Comparison of ENCODE assay signal across 12 mouse cellular contexts in the genomic region with DNA sequence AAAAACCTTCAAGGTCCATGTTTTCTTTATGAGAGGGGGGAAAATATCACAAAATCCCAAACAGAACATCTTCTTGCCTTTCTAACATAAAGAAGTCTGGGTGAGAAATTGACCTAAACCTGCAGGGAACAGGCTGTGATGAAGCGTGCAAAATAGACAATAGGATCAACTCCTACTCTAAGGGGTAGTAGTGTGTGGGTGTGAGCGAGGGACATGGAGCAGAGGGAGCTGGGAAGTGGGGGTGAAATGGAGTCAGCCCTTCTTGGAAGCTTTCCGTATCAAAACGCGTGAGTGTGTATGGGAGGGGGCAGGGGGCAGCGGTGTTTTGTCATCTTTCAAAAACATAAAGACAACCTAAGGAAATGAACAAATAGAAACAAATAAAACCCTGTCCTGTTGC. TPM values are rescaled to one million over a fixed set of nuclear protein-coding genes. Genes with fewer than 3 reads are reported as not detected.
DNase-seq lines count a peak whose midpoint lies in the region; ATAC-seq and TF ChIP-seq lines count a peak whose summit lies in the region.
"Had no signal": no experiment of that assay in that cellular context is flagged by ENCODE, and none has a peak within 500 bp of the region (broad histone marks: within the 10 kb centered on the region; RNA-seq: fewer than 3 reads in every experiment).

No protein-coding gene starts in this region.

- DNase-seq in heart, postnatal 25 days (ENCODE audit: low spot score) = no peak
- DNase-seq in brain, adult 2 months (ENCODE audit: low read depth, low spot score) = peak; percentile 51
- DNase-seq in forebrain, embryonic 14.5 days (ENCODE audit: low spot score) = no peak
- no peak for DNase-seq in midbrain, embryonic 10.5 days (ENCODE audit: low spot score)
- DNase-seq in liver, postnatal 0 days = no peak
- no peak for DNase-seq in left cerebral cortex, postnatal 14 days (ENCODE audit: low spot score in 2 of 2)
- no peak for DNase-seq in embryo, embryonic 10 days (ENCODE audit: low spot score)
- DNase-seq: cerebellum, adult 8-10 months; gastrocnemius, postnatal 10 days had no signal

- H3K36me3 ChIP-seq in heart, embryonic 15.5 days = no peaks in the 10 kb centered on the region
- H3K36me3 ChIP-seq in forebrain, embryonic 14.5 days (ENCODE audit: control insufficient read depth, insufficient read depth, low read length) = no peaks in the 10 kb centered on the region
- H3K36me3 ChIP-seq in midbrain, embryonic 10.5 days = no peaks in the 10 kb centered on the region
- H3K36me3 ChIP-seq in liver, postnatal 0 days (replicated peaks; ENCODE audit: insufficient read depth, low read length) = no peaks in the 10 kb centered on the region

- no peak for ATAC-seq in heart, embryonic 15.5 days (replicated peaks; ENCODE audit: insufficient number of reproducible peaks, insufficient read depth, low FRiP score, low read depth)
- ATAC-seq in forebrain, embryonic 14.5 days = no peak
- no peak for ATAC-seq in liver, postnatal 0 days

- H3K4me3 ChIP-seq in heart, embryonic 15.5 days = peak overlapping the region; percentile 48
- no peak overlapping the region; the same call in 1 of the 2 replicates for H3K4me3 ChIP-seq in forebrain, embryonic 14.5 days (ENCODE audit: low read depth, low read length)
- H3K4me3 ChIP-seq in midbrain, embryonic 10.5 days = peak overlapping the region; percentile 62
- no peak overlapping the region for H3K4me3 ChIP-seq in liver, postnatal 0 days (ENCODE audit: low read depth, low read length)

- H3K4me1 ChIP-seq in heart, embryonic 15.5 days (replicated peaks) = peaks cover 9% of the 10 kb centered on the region; the same call in 1 of the 2 replicates
- H3K4me1 ChIP-seq in forebrain, embryonic 14.5 days (ENCODE audit: control insufficient read depth, insufficient read depth, low read length) = no peaks in the 10 kb centered on the region
- peaks cover 16% of the 10 kb centered on the region for H3K4me1 ChIP-seq in midbrain, embryonic 10.5 days
- H3K4me1 ChIP-seq in liver, postnatal 0 days (ENCODE audit: insufficient read depth) = no peaks in the 10 kb centered on the region

- WGBS in heart, embryonic 15.5 days = 48% methylated on average over 6 of the region's 6 CpGs
- WGBS in forebrain, embryonic 14.5 days = 29% methylated on average over 6 of the region's 6 CpGs
- 26% methylated on average over 6 of the region's 6 CpGs for WGBS in midbrain, embryonic 10.5 days
- 55% methylated on average over 6 of the region's 6 CpGs for WGBS in liver, postnatal 0 days (ENCODE audit: insufficient replicate concordance)

- peak overlapping the region; percentile 75 for H3K4me2 ChIP-seq in heart, embryonic 15.5 days
- peak overlapping the region; percentile 94 for H3K4me2 ChIP-seq in forebrain, embryonic 14.5 days (ENCODE audit: low read length)
- H3K4me2 ChIP-seq in liver, postnatal 0 days (ENCODE audit: low read depth, low read length) = no peak overlapping the region

- TF ChIP-seq EP300 in liver, postnatal 0 days (IDR thresholded peaks at IDR 0.05; ENCODE audit: low read depth) = no peak

- intact Hi-C loops in heart, postnatal 25 days (cut with DNase I) = no loop called here
- intact Hi-C loops in left cerebral cortex, postnatal 14 days (cut with DNase I) = no loop called here

- no peak overlapping the region for H3K27ac ChIP-seq in heart, embryonic 15.5 days
- no peak overlapping the region for H3K27ac ChIP-seq in forebrain, embryonic 14.5 days (ENCODE audit: low read depth, low read length)
- H3K27ac ChIP-seq in midbrain, embryonic 10.5 days (replicated peaks) = no peak overlapping the region
- no peak overlapping the region for H3K27ac ChIP-seq in liver, postnatal 0 days (ENCODE audit: low read depth)

- peaks cover 19% of the 10 kb centered on the region for H3K27me3 ChIP-seq in heart, embryonic 15.5 days
- 0 out of 2 replicates have a peak, but pooled peaks cover 4% of the 10 kb centered on the region for H3K27me3 ChIP-seq in forebrain, embryonic 14.5 days (replicated peaks; ENCODE audit: control insufficient read depth, insufficient read depth, low read length)
- peaks cover 33% of the 10 kb centered on the region for H3K27me3 ChIP-seq in midbrain, embryonic 10.5 days (ENCODE audit: low read depth, poor library complexity, severe bottlenecking)
- 0 out of 2 replicates have a peak, but pooled peaks cover 9% of the 10 kb centered on the region for H3K27me3 ChIP-seq in liver, postnatal 0 days (ENCODE audit: insufficient read depth, low read length)

- TF ChIP-seq CTCF in liver, postnatal 0 days (IDR thresholded peaks at IDR 0.05; ENCODE audit: low read depth) = no peak

- H3K9me3 ChIP-seq in heart, embryonic 15.5 days (replicated peaks) = no peaks in the 10 kb centered on the region
- no peaks in the 10 kb centered on the region for H3K9me3 ChIP-seq in forebrain, embryonic 14.5 days (replicated peaks; ENCODE audit: control insufficient read depth, low read length)
- H3K9me3 ChIP-seq in midbrain, embryonic 10.5 days (replicated peaks) = no peaks in the 10 kb centered on the region
- H3K9me3 ChIP-seq in liver, postnatal 0 days (ENCODE audit: low read length) = no peaks in the 10 kb centered on the region

- no peak overlapping the region for H3K9ac ChIP-seq in heart, embryonic 15.5 days
- no peak overlapping the region; the same call in 1 of the 2 replicates for H3K9ac ChIP-seq in forebrain, embryonic 14.5 days (ENCODE audit: low read length)
- no peak overlapping the region for H3K9ac ChIP-seq in liver, postnatal 0 days (replicated peaks)

RNA-seq across cellular contexts. Expression of a gene that starts 0.5 kb away (rescaled TPM):
- polyA plus RNA-seq in heart, embryonic 15.5 days (2015; fragmentation: Nextera tagmentation; extraction: Ambion mirVana) = not detected in 2 replicates
- not detected for total RNA-seq in heart, postnatal 25 days (2021)
- 0.38 and 0.54 TPM in 2 replicates for polyA plus RNA-seq in forebrain, embryonic 14.5 days (2014; fragmentation: Nextera tagmentation; extraction: Ambion mirVana)
- polyA plus RNA-seq in midbrain, embryonic 10.5 days (2016; fragmentation: Nextera tagmentation; extraction: Ambion mirVana) = 0.11 and 0.34 TPM in 2 replicates
- not detected in 2 replicates for polyA plus RNA-seq in liver, postnatal 0 days (2015; fragmentation: Nextera tagmentation; extraction: Ambion mirVana)
- 1 to 10 TPM; 3.8 to 5.1 TPM for total RNA-seq in left cerebral cortex, postnatal 14 days (2021)
- total RNA-seq: gastrocnemius, postnatal 10 days; neutrophil, adult 5-6 weeks had no signal
- polyA plus RNA-seq: liver, embryonic 16.5 days had no signal

RNA-seq across cellular contexts. Expression of a gene that starts 8.6 kb away (rescaled TPM):
- 2.4 and 3.2 TPM in 2 replicates for polyA plus RNA-seq in heart, embryonic 15.5 days (2015; fragmentation: Nextera tagmentation; extraction: Ambion mirVana)
- total RNA-seq in heart, postnatal 25 days (2021) = 1 to 10 TPM; 1.3 to 1.5 TPM
- 2.3 and 3.4 TPM in 2 replicates for polyA plus RNA-seq in forebrain, embryonic 14.5 days (2014; fragmentation: Nextera tagmentation; extraction: Ambion mirVana)
- polyA plus RNA-seq in midbrain, embryonic 10.5 days (2016; fragmentation: Nextera tagmentation; extraction: Ambion mirVana) = 0.54 and 0.87 TPM in 2 replicates
- 0.04 TPM in 1 of 2 replicates, not detected in the other for polyA plus RNA-seq in liver, postnatal 0 days (2015; fragmentation: Nextera tagmentation; extraction: Ambion mirVana)
- total RNA-seq in left cerebral cortex, postnatal 14 days (2021) = 10 to 100 TPM; 23.0 to 27.3 TPM
- total RNA-seq: neutrophil, adult 5-6 weeks had no signal

Comparison
In these comparisons a context has a peak if more than half of its experiments do, and no peak if none do; other contexts are left out.
1. H3K4me3 ChIP-seq: peak in heart, embryonic 15.5 days (single experiment) and midbrain, embryonic 10.5 days (single experiment); none in forebrain, embryonic 14.5 days (single experiment) and liver, postnatal 0 days (single experiment).